Mouse (Mus musculus) lung, postnatal 25 days (tissue): ENCODE results near the gene Prg2.

Source experiments
- DNase-seq: peaks from one replicate; pipeline ENCODE4 v3.0.0; 2022; ENCODE audit warnings: low spot score

Gene Prg2

GRCm38 (mm10) chr2:84961901-84962300 lies 18.4 kb upstream of the Prg2 start:
- no peak for DNase-seq

- DNase-seq = no peak
These were observed 17.3 kb upstream of the Prg2 start for GRCm38 (mm10) chr2:84962906-84963507.

GRCm38 (mm10) chr2:84964111-84964801 lies 16.0 kb upstream of the Prg2 start:
- DNase-seq = no peak

GRCm38 (mm10) chr2:84967318-84967991 lies 12.8 kb upstream of the Prg2 start:
- no peak for DNase-seq

- DNase-seq = no peak
These were observed 4.7 kb upstream of the Prg2 start for GRCm38 (mm10) chr2:84975580-84975979.

- no peak for DNase-seq
These were observed 7.7 kb downstream of the Prg2 start, which contains the start of gene Prg3 for GRCm38 (mm10) chr2:84987930-84988329. Gene Prg3, plus strand, starts transcription at chr2:84988215.

- DNase-seq = no peak
These were observed 16.1 kb downstream of the Prg2 start for GRCm38 (mm10) chr2:84996376-84996775.

- peak; percentile 26 for DNase-seq
These were observed 19.4 kb downstream of the Prg2 start for GRCm38 (mm10) chr2:84999486-85000181.

- DNase-seq = peak; percentile 65
These were observed 21.2 kb downstream of the Prg2 start for GRCm38 (mm10) chr2:85001497-85001896.

- no peak for DNase-seq
These were observed 22.3 kb downstream of the Prg2 start for GRCm38 (mm10) chr2:85002575-85002974.

GRCm38 (mm10) chr2:85004341-85004740 lies 24.1 kb downstream of the Prg2 start:
- DNase-seq = no peak

- no peak for DNase-seq
These were observed 26.3 kb downstream of the Prg2 start for GRCm38 (mm10) chr2:85006600-85006999.

- peak; percentile 32 for DNase-seq
These were observed 27.5 kb downstream of the Prg2 start for GRCm38 (mm10) chr2:85007729-85008128.

- no peak for DNase-seq
These were observed 29.0 kb downstream of the Prg2 start for GRCm38 (mm10) chr2:85009212-85009611.

GRCm38 (mm10) chr2:85011906-85012604 lies 31.8 kb downstream of the Prg2 start:
- no peak for DNase-seq

GRCm38 (mm10) chr2:85012679-85013078 lies 32.4 kb downstream of the Prg2 start:
- no peak for DNase-seq

GRCm38 (mm10) chr2:85013826-85014587 lies 33.7 kb downstream of the Prg2 start:
- no peak for DNase-seq

- DNase-seq = no peak
These were observed 34.3 kb downstream of the Prg2 start for GRCm38 (mm10) chr2:85014588-85014982.

GRCm38 (mm10) chr2:85022043-85022442 lies 41.8 kb downstream of the Prg2 start:
- no peak for DNase-seq

- DNase-seq = no peak
These were observed 45.9 kb downstream of the Prg2 start for GRCm38 (mm10) chr2:85026178-85026577.

- no peak for DNase-seq
These were observed 47.0 kb downstream of the Prg2 start for GRCm38 (mm10) chr2:85027281-85027680.
